Mouse (Mus musculus) hindbrain, embryonic 16.5 days (tissue): ENCODE measurements at regions not wholly inside any gene's neighbourhood (a gene's known extent, or its start where the extent isn't known, plus 50 kb on each side); places are given as distances from the start of the nearest gene placed in this dataset. TPM values are rescaled to one million over a fixed set of nuclear protein-coding genes. Genes with fewer than 3 reads are reported as not detected.

Experiments
- ATAC-seq: fragments of 200-750 bp; cut with Nextera tagmentation; 2 replicates; pipeline ENCODE4 v1.8.0; 2017; ENCODE audit warnings: moderate TSS enrichment, moderate library complexity
- H3K27ac ChIP-seq: fragments of 300-500 bp; sonication (generic); 2 replicates; pipeline ENCODE4 v1.5.1; 2014; ENCODE audit warnings: low read depth, mild to moderate bottlenecking, control low read depth, low read length, moderate library complexity
- H3K27me3 ChIP-seq: fragments of 300-500 bp; sonication (generic); replicated peaks from 2 replicates; pipeline ENCODE4 v1.6.1; 2014; ENCODE audit warnings: low read length; ENCODE audit not compliant: control insufficient read depth, insufficient read depth
- H3K36me3 ChIP-seq: fragments of 300-500 bp; sonication (generic); 2 replicates; pipeline ENCODE4 v1.6.1; 2014; ENCODE audit warnings: mild to moderate bottlenecking, low read length, moderate library complexity, mixed read lengths; ENCODE audit not compliant: control insufficient read depth, insufficient read depth
- H3K4me1 ChIP-seq: fragments of 300-500 bp; sonication (generic); 2 replicates; pipeline ENCODE4 v1.6.1; 2014; ENCODE audit warnings: low read depth, low read length; ENCODE audit not compliant: control insufficient read depth, insufficient read depth
- H3K4me2 ChIP-seq: fragments of 300-500 bp; sonication (generic); 2 replicates; pipeline ENCODE4 v1.6.1; 2014; ENCODE audit warnings: mild to moderate bottlenecking, low read length, control low read depth, moderate library complexity
- H3K4me3 ChIP-seq: fragments of 300-500 bp; sonication (generic); 2 replicates; pipeline ENCODE4 v1.5.1; 2014; ENCODE audit warnings: mild to moderate bottlenecking, low read length, control low read depth, moderate library complexity
- H3K9ac ChIP-seq: fragments of 300-500 bp; sonication (generic); 2 replicates; pipeline ENCODE4 v1.6.1; 2014; ENCODE audit warnings: low read depth, mild to moderate bottlenecking, control low read depth, low read length, moderate library complexity
- H3K9me3 ChIP-seq: fragments of 300-500 bp; sonication (generic); 2 replicates; pipeline ENCODE4 v1.6.1; 2014; ENCODE audit warnings: mild to moderate bottlenecking, low read length, moderate library complexity; ENCODE audit not compliant: control insufficient read depth
- WGBS: fragments of 180-500 bp; shearing (Covaris S2); extraction: QIAGEN DNeasy Blood & Tissue Kit; methylation state at CpG from one replicate; pipeline ENCODE4 v1.1.7; 2014; 5-methylcytosine and 5-hydroxymethylcytosine counted together
- microRNA-seq: library from miRNA; unstranded; fragments of <30 nt; microRNA quantifications from one replicate; pipeline ENCODE4, GENCODE M21; 2017

GRCm38 (mm10) chr3:6204656-6205055 is 415.6 kb downstream of the 1700008P02Rik start:
- no peaks in the 10 kb centered on the region for H3K4me1 ChIP-seq
- no peak overlapping the region for H3K4me2 ChIP-seq
- no peak overlapping the region for H3K9ac ChIP-seq
- H3K4me3 ChIP-seq, result no peak overlapping the region
- WGBS, result 82% methylated on average over 2 of the region's 2 CpGs
- H3K9me3 ChIP-seq, result no peaks in the 10 kb centered on the region
- no peaks in the 10 kb centered on the region for H3K27me3 ChIP-seq
- no peak overlapping the region for H3K27ac ChIP-seq
- no peak for ATAC-seq
- H3K36me3 ChIP-seq, result no peaks in the 10 kb centered on the region

GRCm38 (mm10) chr3:6228685-6229084 is 391.6 kb downstream of the 1700008P02Rik start:
- Histone ChIP-seq H3K4me3 (no peak overlapping the region), H3K27me3 (no peaks in the 10 kb centered on the region), H3K9ac (no peak overlapping the region), H3K36me3 (no peaks in the 10 kb centered on the region), H3K4me1 (no peaks in the 10 kb centered on the region), H3K9me3 (no peaks in the 10 kb centered on the region), H3K27ac (no peak overlapping the region), H3K4me2 (no peak overlapping the region)
- 70% methylated on average over 1 of the region's 1 CpGs for whole genome bisulfite sequencing
- ATAC-seq, result no peak

Small RNAs in the stretch of these regions (microRNA-seq; reads per million reads assigned to microRNA genes)
- not detected for gene Gm25144
- not detected for gene Gm25352
